In genomic region chr19:5842785-5843730, GRCm38 (mm10) we compare ENCODE assay signal across 7 mouse cellular contexts. TPM values are rescaled to one million over a fixed set of nuclear protein-coding genes. Genes with fewer than 3 reads are reported as not detected.
DNase-seq lines count a peak whose midpoint lies in the region; ATAC-seq and TF ChIP-seq lines count a peak whose summit lies in the region.

No protein-coding gene starts in this region.

- peaks cover 9 to 20% of the 10 kb centered on the region in 2 experiments for H3K36me3 ChIP-seq in CH12.LX (replicated peaks in 1 of 2; ENCODE audit: control insufficient read depth in 1 of 2, insufficient read depth in 1 of 2, low read length in 1 of 2)
- H3K36me3 ChIP-seq in forebrain, embryonic 14.5 days (ENCODE audit: control insufficient read depth, insufficient read depth, low read length) = no peaks in the 10 kb centered on the region
- peaks cover 11% of the 10 kb centered on the region for H3K36me3 ChIP-seq in kidney, adult 2 months (ENCODE audit: control insufficient read depth, insufficient read depth, low read length)
- no peaks in the 10 kb centered on the region for H3K36me3 ChIP-seq in midbrain, embryonic 11.5 days (ENCODE audit: control insufficient read depth, insufficient read depth, low read length)

- dilution Hi-C loops in CH12.LX (cut with MboI; ENCODE audit: extremely low pct_ligation_motif_present, extremely low pct_unique_long_range_greater_than_20kb, low sequenced_read_pairs) = no loop called here

- H3K79me2 ChIP-seq in CH12.LX (replicated peaks; ENCODE audit: control insufficient read depth, extremely low read depth, insufficient read depth, poor library complexity, severe bottlenecking) = peaks cover 49% of the 10 kb centered on the region

- H3K4me1 ChIP-seq in CH12.LX (ENCODE audit: control insufficient read depth in 1 of 2, insufficient read depth in 2 of 2) = peaks cover 17 to 55% of the 10 kb centered on the region in 2 experiments
- peaks cover 51% of the 10 kb centered on the region for H3K4me1 ChIP-seq in forebrain, embryonic 14.5 days (ENCODE audit: control insufficient read depth, insufficient read depth, low read length)
- H3K4me1 ChIP-seq in kidney, adult 2 months (ENCODE audit: control insufficient read depth, insufficient read depth, low read length) = peaks cover 28% of the 10 kb centered on the region
- H3K4me1 ChIP-seq in midbrain, embryonic 11.5 days (ENCODE audit: control insufficient read depth, insufficient read depth, low read length) = peaks cover 54% of the 10 kb centered on the region

- H3K4me2 ChIP-seq in CH12.LX (ENCODE audit: insufficient read depth, low read depth, poor library complexity, severe bottlenecking) = peak overlapping the region; percentile 94
- H3K4me2 ChIP-seq in forebrain, embryonic 14.5 days (ENCODE audit: low read length) = no peak overlapping the region
- H3K4me2 ChIP-seq in midbrain, embryonic 11.5 days = 0 out of 2 replicates have a peak overlapping the region, but pooled peaks have one; percentile 0

- H3K9ac ChIP-seq in CH12.LX (ENCODE audit: insufficient read depth, low read depth) = peak overlapping the region; percentile 99
- H3K9ac ChIP-seq in forebrain, embryonic 14.5 days (ENCODE audit: low read length) = no peak overlapping the region
- H3K9ac ChIP-seq in midbrain, embryonic 11.5 days (ENCODE audit: low read length) = no peak overlapping the region

- no peaks in the 10 kb centered on the region for H3K9me3 ChIP-seq in CH12.LX (replicated peaks; ENCODE audit: low read length)
- H3K9me3 ChIP-seq in forebrain, embryonic 14.5 days (replicated peaks; ENCODE audit: control insufficient read depth, low read length) = no peaks in the 10 kb centered on the region
- no peaks in the 10 kb centered on the region for H3K9me3 ChIP-seq in midbrain, embryonic 11.5 days (ENCODE audit: control insufficient read depth, low read length)

- in situ Hi-C loops in CH12.LX (cut with MboI; ENCODE audit: low pct_ligation_motif_present, low pct_unique_long_range_greater_than_20kb, low sequenced_read_pairs) = no loop called here

- WGBS in forebrain, embryonic 14.5 days = 63% methylated on average over 9 of the region's 9 CpGs
- 12% methylated on average over 9 of the region's 9 CpGs for WGBS in kidney, adult 2 months
- 75% methylated on average over 9 of the region's 9 CpGs for WGBS in midbrain, embryonic 11.5 days

- TF ChIP-seq POLR2A in CH12.LX (IDR thresholded peaks at IDR 0.05; ENCODE audit: low read depth, low read length) = peak; percentile 23
- peak; percentile 83 for TF ChIP-seq POLR2A in kidney, adult 2 months (IDR thresholded peaks at IDR 0.05; ENCODE audit: low read depth, low read length)

- peak overlapping the region; percentile 99 for H3K27ac ChIP-seq in CH12.LX (ENCODE audit: insufficient read depth, low read depth)
- no peak overlapping the region; the same call in 1 of the 2 replicates for H3K27ac ChIP-seq in forebrain, embryonic 14.5 days (ENCODE audit: low read depth, low read length)
- peak overlapping the region; percentile 97 for H3K27ac ChIP-seq in kidney, adult 2 months (ENCODE audit: insufficient read depth, low read depth, low read length)
- no peak overlapping the region for H3K27ac ChIP-seq in midbrain, embryonic 11.5 days (ENCODE audit: low read depth, low read length)

- no peak for TF ChIP-seq CTCF in CH12.LX (conservative IDR thresholded peaks at IDR 0.05 in 1 of 2, IDR thresholded peaks at IDR 0.05 in 1 of 2; ENCODE audit: low read depth in 2 of 2, low read length in 2 of 2)
- no peak; the same call in 1 of the 2 replicates for TF ChIP-seq CTCF in kidney, adult 2 months (conservative IDR thresholded peaks at IDR 0.05; ENCODE audit: insufficient read depth, insufficient read length, low read depth, low read length)

- no peak for ATAC-seq in forebrain, embryonic 14.5 days
- ATAC-seq in midbrain, embryonic 11.5 days (ENCODE audit: low FRiP score) = no peak

- H3K4me3 ChIP-seq in CH12.LX (replicated peaks in 1 of 3; ENCODE audit: low read depth in 2 of 3, low read length in 2 of 3, poor library complexity in 1 of 3) = peak overlapping the region; percentile 65 to 98 (median 68)
- H3K4me3 ChIP-seq in forebrain, embryonic 14.5 days (ENCODE audit: low read depth, low read length) = no peak overlapping the region
- H3K4me3 ChIP-seq in kidney, adult 2 months (ENCODE audit: insufficient read depth, low read depth, low read length) = peak overlapping the region; percentile 97
- no peak overlapping the region for H3K4me3 ChIP-seq in midbrain, embryonic 11.5 days (ENCODE audit: low read depth, low read length)

- peak; percentile 54 for DNase-seq in CH12.LX (ENCODE audit: extremely low read depth)
- DNase-seq in R1 (ENCODE audit: low read depth, low spot score) = peak; percentile 80
- DNase-seq in forebrain, embryonic 14.5 days (ENCODE audit: low spot score) = peak; percentile 51
- DNase-seq in kidney, adult 2 months = peak; percentile 73
- no peak for DNase-seq in midbrain, embryonic 11.5 days (ENCODE audit: low spot score, missing footprints)
- no peak for DNase-seq in cerebellum, postnatal 14 days
- no peak for DNase-seq in right cerebral cortex, postnatal 36 days (ENCODE audit: low spot score in 2 of 2)

- TF ChIP-seq EP300 in CH12.LX (IDR thresholded peaks at IDR 0.05; ENCODE audit: low read length) = no peak

- H3K27me3 ChIP-seq in CH12.LX (replicated peaks) = no peaks in the 10 kb centered on the region
- no peaks in the 10 kb centered on the region for H3K27me3 ChIP-seq in forebrain, embryonic 14.5 days (replicated peaks; ENCODE audit: control insufficient read depth, insufficient read depth, low read length)
- H3K27me3 ChIP-seq in kidney, adult 2 months (replicated peaks; ENCODE audit: control insufficient read depth, insufficient read depth, low read length) = no peaks in the 10 kb centered on the region
- H3K27me3 ChIP-seq in midbrain, embryonic 11.5 days (ENCODE audit: control insufficient read depth, insufficient read depth, low read length) = no peaks in the 10 kb centered on the region

- TF ChIP-seq RAD21 in CH12.LX (IDR thresholded peaks at IDR 0.05; ENCODE audit: low read depth, low read length) = no peak

TF ChIP-seq in CH12.LX, 34 proteins besides CTCF, POLR2A, EP300 and RAD21 (continues in another document):
- TF ChIP-seq JUN (IDR thresholded peaks at IDR 0.05; ENCODE audit: insufficient read depth, low read depth, low read length) = no peak
- TF ChIP-seq MAFK (IDR thresholded peaks at IDR 0.05; ENCODE audit: insufficient replicate concordance, low read length) = no peak
- no peak for TF ChIP-seq MAX (IDR thresholded peaks at IDR 0.05; ENCODE audit: low read length)
- TF ChIP-seq NRF1 (IDR thresholded peaks at IDR 0.05; ENCODE audit: low read depth, low read length) = no peak
- TF ChIP-seq TBP (conservative IDR thresholded peaks at IDR 0.05; ENCODE audit: low read depth, low read length) = 0 out of 2 replicates have a peak, but pooled peaks have one; percentile 13
- TF ChIP-seq TCF12 (IDR thresholded peaks at IDR 0.05; ENCODE audit: low read depth, low read length) = no peak
- peak; percentile 17; the same call in 1 of the 2 replicates for TF ChIP-seq SMC3 (IDR thresholded peaks at IDR 0.05; ENCODE audit: low read depth, low read length)
- TF ChIP-seq ZMIZ1 (IDR thresholded peaks at IDR 0.05; ENCODE audit: low read depth, low read length) = peak; percentile 61
- peak; percentile 64; the same call in 1 of the 2 replicates for TF ChIP-seq NELFE (IDR thresholded peaks at IDR 0.05; ENCODE audit: low read depth, low read length)
- TF ChIP-seq SIN3A (IDR thresholded peaks at IDR 0.05; ENCODE audit: low read length) = peak; percentile 67
- no peak for TF ChIP-seq ZKSCAN1 (IDR thresholded peaks at IDR 0.05; ENCODE audit: borderline replicate concordance, low read depth, low read length)
- no peak; the same call in 1 of the 2 replicates for TF ChIP-seq MXI1 (IDR thresholded peaks at IDR 0.05; ENCODE audit: low read depth, low read length)
- no peak for TF ChIP-seq ZNF384 (IDR thresholded peaks at IDR 0.05; ENCODE audit: low read depth, low read length)
- TF ChIP-seq POLR2AphosphoS2 (IDR thresholded peaks at IDR 0.05; ENCODE audit: low read depth, low read length) = peak; percentile 49
- 0 out of 2 replicates have a peak, but pooled peaks have one; percentile 11 for TF ChIP-seq ETS1 (conservative IDR thresholded peaks at IDR 0.05; ENCODE audit: low read depth, low read length)
- TF ChIP-seq E2F4 (IDR thresholded peaks at IDR 0.05; ENCODE audit: insufficient replicate concordance, low read depth, low read length) = no peak
- no peak for TF ChIP-seq USF1 (IDR thresholded peaks at IDR 0.05; ENCODE audit: low read depth, low read length)
- no peak for TF ChIP-seq BHLHE40 (IDR thresholded peaks at IDR 0.05; ENCODE audit: low read depth, low read length)
- TF ChIP-seq MEF2A (IDR thresholded peaks at IDR 0.05; ENCODE audit: borderline replicate concordance, low read depth, low read length) = no peak
- no peak for TF ChIP-seq UBTF (IDR thresholded peaks at IDR 0.05; ENCODE audit: low read depth, low read length)
- TF ChIP-seq USF2 (conservative IDR thresholded peaks at IDR 0.05; ENCODE audit: low read depth, low read length) = no peak

RNA-seq across cellular contexts. Expression of gene Frmd8, which starts 32.0 kb away (rescaled TPM):
- total RNA-seq in CH12.LX (2012; rRNA removed) = 29.0 and 30.7 TPM in 2 replicates
- total RNA-seq in CH12.LX (2014; rRNA removed) = 13.5 and 15.5 TPM in 2 replicates
- 25.2 and 25.4 TPM in 2 replicates for polyA plus RNA-seq in CH12.LX (2012; ENCODE audit: insufficient read length, low read depth)
- polyA plus RNA-seq in forebrain, embryonic 14.5 days (2014; fragmentation: Nextera tagmentation; extraction: Ambion mirVana) = 13.1 and 16.0 TPM in 2 replicates
- 18.5 and 23.1 TPM in 2 replicates for polyA plus RNA-seq in kidney, adult 2 months (2012; rRNA removed)
- polyA plus RNA-seq in midbrain, embryonic 11.5 days (2014; fragmentation: Nextera tagmentation; extraction: Ambion mirVana) = 11.5 and 14.0 TPM in 2 replicates

RNA-seq across cellular contexts. Expression of gene Slc25a45, which starts 34.5 kb away (rescaled TPM):
- 20.6 and 23.1 TPM in 2 replicates for total RNA-seq in CH12.LX (2012; rRNA removed)
- total RNA-seq in CH12.LX (2014; rRNA removed) = 27.6 and 33.0 TPM in 2 replicates
- polyA plus RNA-seq in CH12.LX (2012; ENCODE audit: insufficient read length, low read depth) = 20.8 and 22.7 TPM in 2 replicates
- polyA plus RNA-seq in forebrain, embryonic 14.5 days (2014; fragmentation: Nextera tagmentation; extraction: Ambion mirVana) = 1.7 TPM in 2 replicates
- polyA plus RNA-seq in kidney, adult 2 months (2012; rRNA removed) = 52.7 and 63.4 TPM in 2 replicates
- 1.1 and 1.8 TPM in 2 replicates for polyA plus RNA-seq in midbrain, embryonic 11.5 days (2014; fragmentation: Nextera tagmentation; extraction: Ambion mirVana)

RNA-seq across cellular contexts. Expression of gene Tigd3, which starts 50.9 kb away (rescaled TPM):
- 1.6 and 2.1 TPM in 2 replicates for total RNA-seq in CH12.LX (2012; rRNA removed)
- 0.62 and 0.67 TPM in 2 replicates for total RNA-seq in CH12.LX (2014; rRNA removed)
- polyA plus RNA-seq in CH12.LX (2012; ENCODE audit: insufficient read length, low read depth) = 1.2 and 1.4 TPM in 2 replicates
- 7.0 and 7.1 TPM in 2 replicates for polyA plus RNA-seq in forebrain, embryonic 14.5 days (2014; fragmentation: Nextera tagmentation; extraction: Ambion mirVana)
- polyA plus RNA-seq in kidney, adult 2 months (2012; rRNA removed) = 0.52 and 0.73 TPM in 2 replicates
- polyA plus RNA-seq in midbrain, embryonic 11.5 days (2014; fragmentation: Nextera tagmentation; extraction: Ambion mirVana) = 7.3 and 8.3 TPM in 2 replicates

Comparison
In these comparisons a context has a peak if more than half of its experiments do, and no peak if none do; other contexts are left out.
1. DNase-seq: peak in CH12.LX (single experiment), R1 (single experiment), forebrain, embryonic 14.5 days (single experiment) and kidney, adult 2 months (single experiment); none in midbrain, embryonic 11.5 days (single experiment), cerebellum, postnatal 14 days (0 of 2) and right cerebral cortex, postnatal 36 days (0 of 2).
2. H3K27ac ChIP-seq: peak in CH12.LX (single experiment) and kidney, adult 2 months (single experiment); none in forebrain, embryonic 14.5 days (single experiment) and midbrain, embryonic 11.5 days (single experiment).
3. H3K4me3 ChIP-seq: peak in CH12.LX (3 of 3) and kidney, adult 2 months (single experiment); none in forebrain, embryonic 14.5 days (single experiment) and midbrain, embryonic 11.5 days (single experiment).